Mouse (Mus musculus): ENCODE measurements around the gene Cyp2c55. TPM values are rescaled to one million over a fixed set of nuclear protein-coding genes. Genes with fewer than 3 reads are reported as not detected.
A peak's percentile ranks its signal among the peaks of the same experiment; 100 is the strongest.

The Cyp2c55 gene
- polyA plus RNA-seq (2014; fragmentation: Nextera tagmentation; extraction: Ambion mirVana), result not detected in 2 replicates

GRCm38 (mm10) chr19:39006715-39007114, at the start of gene Cyp2c55:
TSS of gene Cyp2c55 (plus strand) at chr19:39007019.
- Histone ChIP-seq H3K4me2 (ENCODE audit: low read depth, low read length, severe bottlenecking) (no peak within 1 kb of the TSS), H3K27me3 (ENCODE audit: control insufficient read depth, insufficient read depth, low read length) (no peaks in the 10 kb centered on the region), H3K9me3 (ENCODE audit: control insufficient read depth, low read length) (no peaks in the 10 kb centered on the region), H3K36me3 (ENCODE audit: control insufficient read depth, insufficient read depth, low read length) (no peaks in the 10 kb centered on the region), H3K27ac (ENCODE audit: low read depth, low read length) (no peak within 1 kb of the TSS), H3K9ac (ENCODE audit: low read length) (no peak within 1 kb of the TSS), H3K4me3 (ENCODE audit: low read depth, low read length) (no peak within 1 kb of the TSS), H3K4me1 (replicated peaks; ENCODE audit: control insufficient read depth, insufficient read depth, low read length) (no peaks in the 10 kb centered on the region)
- DNase-seq (ENCODE audit: low spot score) (no peak), ATAC-seq (replicated peaks; ENCODE audit: low FRiP score) (no peak)

GRCm38 (mm10) chr19:38970741-38971140, 36.1 kb upstream of the Cyp2c55 start:
- Histone ChIP-seq H3K27ac (ENCODE audit: low read depth, low read length) (no peak overlapping the region), H3K36me3 (ENCODE audit: control insufficient read depth, insufficient read depth, low read length) (no peaks in the 10 kb centered on the region; the same call in 1 of the 2 replicates), H3K4me3 (ENCODE audit: low read depth, low read length) (no peak overlapping the region), H3K27me3 (ENCODE audit: control insufficient read depth, insufficient read depth, low read length) (no peaks in the 10 kb centered on the region), H3K4me2 (ENCODE audit: low read depth, low read length, severe bottlenecking) (no peak overlapping the region), H3K9me3 (ENCODE audit: control insufficient read depth, low read length) (no peaks in the 10 kb centered on the region), H3K9ac (ENCODE audit: low read length) (no peak overlapping the region), H3K4me1 (replicated peaks; ENCODE audit: control insufficient read depth, insufficient read depth, low read length) (no peaks in the 10 kb centered on the region)
- ATAC-seq (replicated peaks; ENCODE audit: low FRiP score) (0 out of 2 replicates have a peak, but pooled peaks have one; percentile 31), DNase-seq (ENCODE audit: low spot score) (no peak)
- WGBS, result 86% methylated on average over 6 of the region's 6 CpGs

- Histone ChIP-seq H3K4me2 (ENCODE audit: low read depth, low read length, severe bottlenecking) (no peak overlapping the region), H3K9ac (ENCODE audit: low read length) (no peak overlapping the region), H3K4me3 (ENCODE audit: low read depth, low read length) (no peak overlapping the region), H3K27me3 (ENCODE audit: control insufficient read depth, insufficient read depth, low read length) (no peaks in the 10 kb centered on the region), H3K36me3 (ENCODE audit: control insufficient read depth, insufficient read depth, low read length) (no peaks in the 10 kb centered on the region; the same call in 1 of the 2 replicates), H3K27ac (ENCODE audit: low read depth, low read length) (no peak overlapping the region), H3K4me1 (replicated peaks; ENCODE audit: control insufficient read depth, insufficient read depth, low read length) (no peaks in the 10 kb centered on the region), H3K9me3 (ENCODE audit: control insufficient read depth, low read length) (no peaks in the 10 kb centered on the region)
- DNase-seq (ENCODE audit: low spot score), result peak; percentile 52
- ATAC-seq (replicated peaks; ENCODE audit: low FRiP score), result peak; percentile 37
- 76% methylated on average over 5 of the region's 5 CpGs for WGBS
Measured at GRCm38 (mm10) chr19:38972581-38972980, 34.2 kb upstream of the Cyp2c55 start.

GRCm38 (mm10) chr19:38973666-38974065, 33.2 kb upstream of the Cyp2c55 start:
- Histone ChIP-seq H3K4me3 (ENCODE audit: low read depth, low read length) (no peak overlapping the region), H3K9ac (ENCODE audit: low read length) (no peak overlapping the region), H3K4me1 (replicated peaks; ENCODE audit: control insufficient read depth, insufficient read depth, low read length) (no peaks in the 10 kb centered on the region), H3K27me3 (ENCODE audit: control insufficient read depth, insufficient read depth, low read length) (no peaks in the 10 kb centered on the region), H3K4me2 (ENCODE audit: low read depth, low read length, severe bottlenecking) (no peak overlapping the region), H3K36me3 (ENCODE audit: control insufficient read depth, insufficient read depth, low read length) (no peaks in the 10 kb centered on the region; the same call in 1 of the 2 replicates), H3K27ac (ENCODE audit: low read depth, low read length) (no peak overlapping the region), H3K9me3 (ENCODE audit: control insufficient read depth, low read length) (no peaks in the 10 kb centered on the region)
- WGBS, result 71% methylated on average over 7 of the region's 7 CpGs
- ATAC-seq (replicated peaks; ENCODE audit: low FRiP score) (0 out of 2 replicates have a peak, but pooled peaks have one; percentile 37), DNase-seq (ENCODE audit: low spot score) (peak; percentile 54)

GRCm38 (mm10) chr19:38976269-38976668, 30.6 kb upstream of the Cyp2c55 start:
- DNase-seq (ENCODE audit: low spot score) (no peak), ATAC-seq (replicated peaks; ENCODE audit: low FRiP score) (no peak)
- Histone ChIP-seq H3K4me3 (ENCODE audit: low read depth, low read length) (no peak overlapping the region), H3K4me2 (ENCODE audit: low read depth, low read length, severe bottlenecking) (no peak overlapping the region), H3K4me1 (replicated peaks; ENCODE audit: control insufficient read depth, insufficient read depth, low read length) (no peaks in the 10 kb centered on the region), H3K27me3 (ENCODE audit: control insufficient read depth, insufficient read depth, low read length) (no peaks in the 10 kb centered on the region), H3K9me3 (ENCODE audit: control insufficient read depth, low read length) (no peaks in the 10 kb centered on the region), H3K9ac (ENCODE audit: low read length) (no peak overlapping the region), H3K36me3 (ENCODE audit: control insufficient read depth, insufficient read depth, low read length) (no peaks in the 10 kb centered on the region), H3K27ac (ENCODE audit: low read depth, low read length) (no peak overlapping the region)

- no peaks in the 10 kb centered on the region for H3K4me1 ChIP-seq (replicated peaks; ENCODE audit: control insufficient read depth, insufficient read depth, low read length)
- DNase-seq (ENCODE audit: low spot score) (peak; percentile 81), ATAC-seq (replicated peaks; ENCODE audit: low FRiP score) (0 out of 2 replicates have a peak, but pooled peaks have one; percentile 27)
- no peak overlapping the region for H3K4me2 ChIP-seq (ENCODE audit: low read depth, low read length, severe bottlenecking)
- no peaks in the 10 kb centered on the region for H3K27me3 ChIP-seq (ENCODE audit: control insufficient read depth, insufficient read depth, low read length)
- H3K9me3 ChIP-seq (ENCODE audit: control insufficient read depth, low read length), result no peaks in the 10 kb centered on the region
- H3K9ac ChIP-seq (ENCODE audit: low read length), result no peak overlapping the region
- WGBS, result 0% methylated on average over 1 of the region's 1 CpGs
- no peaks in the 10 kb centered on the region for H3K36me3 ChIP-seq (ENCODE audit: control insufficient read depth, insufficient read depth, low read length)
- no peak overlapping the region for H3K4me3 ChIP-seq (ENCODE audit: low read depth, low read length)
- H3K27ac ChIP-seq (ENCODE audit: low read depth, low read length), result no peak overlapping the region
Measured at GRCm38 (mm10) chr19:38981966-38982365, 24.9 kb upstream of the Cyp2c55 start.

- Histone ChIP-seq H3K36me3 (ENCODE audit: control insufficient read depth, insufficient read depth, low read length) (no peaks in the 10 kb centered on the region), H3K27me3 (ENCODE audit: control insufficient read depth, insufficient read depth, low read length) (no peaks in the 10 kb centered on the region), H3K4me2 (ENCODE audit: low read depth, low read length, severe bottlenecking) (no peak overlapping the region), H3K9me3 (ENCODE audit: control insufficient read depth, low read length) (no peaks in the 10 kb centered on the region), H3K27ac (ENCODE audit: low read depth, low read length) (no peak overlapping the region), H3K9ac (ENCODE audit: low read length) (no peak overlapping the region), H3K4me3 (ENCODE audit: low read depth, low read length) (no peak overlapping the region), H3K4me1 (replicated peaks; ENCODE audit: control insufficient read depth, insufficient read depth, low read length) (no peaks in the 10 kb centered on the region)
- DNase-seq (ENCODE audit: low spot score), result no peak
- 86% methylated on average over 4 of the region's 4 CpGs for WGBS
- no peak for ATAC-seq (replicated peaks; ENCODE audit: low FRiP score)
Measured at GRCm38 (mm10) chr19:38998248-38998647, 8.6 kb upstream of the Cyp2c55 start.

- H3K4me3 ChIP-seq (ENCODE audit: low read depth, low read length), result no peak overlapping the region
- no peaks in the 10 kb centered on the region for H3K36me3 ChIP-seq (ENCODE audit: control insufficient read depth, insufficient read depth, low read length)
- H3K27me3 ChIP-seq (ENCODE audit: control insufficient read depth, insufficient read depth, low read length), result no peaks in the 10 kb centered on the region
- H3K4me2 ChIP-seq (ENCODE audit: low read depth, low read length, severe bottlenecking), result no peak overlapping the region
- no peak overlapping the region for H3K27ac ChIP-seq (ENCODE audit: low read depth, low read length)
- 89% methylated on average over 1 of the region's 1 CpGs for WGBS
- no peak for DNase-seq (ENCODE audit: low spot score)
- no peaks in the 10 kb centered on the region for H3K4me1 ChIP-seq (replicated peaks; ENCODE audit: control insufficient read depth, insufficient read depth, low read length)
- H3K9me3 ChIP-seq (ENCODE audit: control insufficient read depth, low read length), result no peaks in the 10 kb centered on the region
- ATAC-seq (replicated peaks; ENCODE audit: low FRiP score), result no peak
- H3K9ac ChIP-seq (ENCODE audit: low read length), result no peak overlapping the region
Measured at GRCm38 (mm10) chr19:38998676-38999075, 8.1 kb upstream of the Cyp2c55 start.

- Histone ChIP-seq H3K27me3 (ENCODE audit: control insufficient read depth, insufficient read depth, low read length) (no peaks in the 10 kb centered on the region), H3K36me3 (ENCODE audit: control insufficient read depth, insufficient read depth, low read length) (no peaks in the 10 kb centered on the region), H3K4me2 (ENCODE audit: low read depth, low read length, severe bottlenecking) (no peak overlapping the region), H3K9me3 (ENCODE audit: control insufficient read depth, low read length) (no peaks in the 10 kb centered on the region), H3K9ac (ENCODE audit: low read length) (no peak overlapping the region), H3K27ac (ENCODE audit: low read depth, low read length) (no peak overlapping the region), H3K4me3 (ENCODE audit: low read depth, low read length) (no peak overlapping the region), H3K4me1 (replicated peaks; ENCODE audit: control insufficient read depth, insufficient read depth, low read length) (no peaks in the 10 kb centered on the region)
- WGBS, result 82% methylated on average over 1 of the region's 1 CpGs
- no peak for ATAC-seq (replicated peaks; ENCODE audit: low FRiP score)
- no peak for DNase-seq (ENCODE audit: low spot score)
Measured at GRCm38 (mm10) chr19:39005132-39005531, 1.7 kb upstream of the Cyp2c55 start.
